Mouse (Mus musculus) embryonic stem cell, embryonic (primary cell): ENCODE results near the gene Sept3.

ENCODE experiments used
- CTCF ChIA-PET, 4 experiments: fragments of 300-600 bp in 2 of 4; fragments of 350-600 bp in 2 of 4; sonication (Branson Sonifier 250); formaldehyde crosslinking; loops; one replicate each; lab custom pipeline; 2022; ENCODE audit warnings: inconsistent platforms in 2 of 4; lab: Charles Lee
- POLR2A ChIA-PET, 4 experiments: fragments of 300-600 bp in 2 of 4; fragments of 350-600 bp in 2 of 4; sonication (Branson Sonifier 250); formaldehyde crosslinking; loops; one replicate each; lab custom pipeline; 2022; ENCODE audit warnings: antibody characterized with exemption in 4 of 4, inconsistent platforms in 1 of 4; lab: Charles Lee

Gene Sept3

GRCm38 (mm10) chr15:82274593-82274926, at the start of gene Sept3:
Gene Sept3, plus strand, starts transcription at chr15:82274893.
- ChIA-PET POLR2A (interaction anchor here in 2 of 4 experiments (0.9 to 2.6 kb wide), 12 partner anchors 10 to 875 kb away, joined by 3 to 10 read pairs (median 5); partner anchors contain the start of genes Cenpm (in 1 of the 2), Naga (in 1 of the 2), Ndufa6 (in 1 of the 2) and Pheta2 (in 1 of the 2)), CTCF (interaction anchor here (0.6 to 3.0 kb wide), 14 partner anchors 8 to 651 kb away, joined by 3 to 16 read pairs (median 4); partner anchors contain the start of gene 1500009C09Rik (in 3 of the 4))

- CTCF ChIA-PET = interaction anchor here in 2 of 4 experiments (0.8 to 1.8 kb wide), 2 partner anchors 9 to 17 kb away, joined by 6 read pairs; no protein-coding TSS in a partner anchor
Measured at GRCm38 (mm10) chr15:82225769-82226168, 48.9 kb upstream of the Sept3 start.

GRCm38 (mm10) chr15:82229542-82230045, 45.1 kb upstream of the Sept3 start:
- ChIA-PET POLR2A (interaction anchor here (0.7 to 9.1 kb wide), 18 partner anchors 9 to 930 kb away, joined by 3 to 86 read pairs (median 4); partner anchors contain the start of genes Srebf2 (in 2 of the 4) and Tnfrsf13c (in 1 of the 4)), CTCF (interaction anchor here (0.6 to 1.6 kb wide), 8 partner anchors 11 to 164 kb away, joined by 3 to 6 read pairs (median 3); no protein-coding TSS in a partner anchor)

More at GRCm38 (mm10) chr15:82225769-82226168, 48.9 kb upstream of the Sept3 start:
- POLR2A ChIA-PET = interaction anchor here in 3 of 4 experiments (0.8 to 10.2 kb wide), 10 partner anchors 8 to 210 kb away, joined by 3 to 117 read pairs (median 4); partner anchors contain the start of gene Srebf2 (in 1 of the 3)

- ChIA-PET CTCF (interaction anchor here in 2 of 4 experiments (0.9 to 1.6 kb wide), 3 partner anchors 11 to 149 kb away, joined by 3 to 5 read pairs (median 3); no protein-coding TSS in a partner anchor), POLR2A (interaction anchor here in 2 of 4 experiments (0.5 to 9.1 kb wide), 15 partner anchors 9 to 189 kb away, joined by 3 to 117 read pairs (median 4); partner anchors contain the start of genes Srebf2 (in 2 of the 2), Tnfrsf13c (in 2 of the 2), Cenpm (in 1 of the 2) and Shisa8 (in 1 of the 2))
Measured at GRCm38 (mm10) chr15:82230098-82230611, 44.5 kb upstream of the Sept3 start.

GRCm38 (mm10) chr15:82231100-82231499, 43.6 kb upstream of the Sept3 start:
- CTCF ChIA-PET = interaction anchor here in 3 of 4 experiments (0.6 to 5.1 kb wide), 11 partner anchors 9 to 814 kb away, joined by 3 to 57 read pairs (median 5); partner anchors contain the start of genes Srebf2 (in 1 of the 3) and Tnfrsf13c (in 1 of the 3)
- POLR2A ChIA-PET = interaction anchor here (0.7 to 9.1 kb wide), 28 partner anchors 9 to 270 kb away, joined by 3 to 117 read pairs (median 4); partner anchors contain the start of genes Cenpm (in 2 of the 4), Shisa8 (in 2 of the 4), Srebf2 (in 2 of the 4) and Tnfrsf13c (in 2 of the 4)

- POLR2A ChIA-PET = interaction anchor here (0.5 to 9.1 kb wide), 38 partner anchors 9 to 306 kb away, joined by 3 to 117 read pairs (median 4); partner anchors contain the start of genes Cenpm (in 2 of the 4), Srebf2 (in 2 of the 4), Tnfrsf13c (in 2 of the 4) and Ccdc134 (in 1 of the 4)
- CTCF ChIA-PET = interaction anchor here in 3 of 4 experiments (0.6 to 5.1 kb wide), 16 partner anchors 9 to 813 kb away, joined by 3 to 57 read pairs (median 4); partner anchors contain the start of genes Srebf2 (in 1 of the 3) and Tnfrsf13c (in 1 of the 3)
Measured at GRCm38 (mm10) chr15:82231591-82232378, 42.9 kb upstream of the Sept3 start.

GRCm38 (mm10) chr15:82232651-82233050, 42.0 kb upstream of the Sept3 start:
- POLR2A ChIA-PET = interaction anchor here (0.5 to 9.1 kb wide), 33 partner anchors 8 to 307 kb away, joined by 3 to 117 read pairs (median 5); partner anchors contain the start of genes Cenpm (in 2 of the 4), Srebf2 (in 2 of the 4), Tnfrsf13c (in 2 of the 4) and Naga (in 1 of the 4)
- CTCF ChIA-PET = interaction anchor here (0.7 to 5.1 kb wide), 12 partner anchors 11 to 167 kb away, joined by 3 to 57 read pairs (median 4); partner anchors contain the start of gene Tnfrsf13c (in 1 of the 4)

GRCm38 (mm10) chr15:82235661-82236060, 39.0 kb upstream of the Sept3 start:
- CTCF ChIA-PET = interaction anchor here in 2 of 4 experiments (0.7 to 5.1 kb wide), 5 partner anchors 15 to 170 kb away, joined by 4 to 57 read pairs (median 10); partner anchors contain the start of gene Tnfrsf13c (in 1 of the 2)
- POLR2A ChIA-PET = interaction anchor here in 2 of 4 experiments (0.9 to 9.1 kb wide), 7 partner anchors 8 to 170 kb away, joined by 3 to 117 read pairs (median 51); partner anchors contain the start of genes Cenpm (in 2 of the 2) and Tnfrsf13c (in 2 of the 2)

GRCm38 (mm10) chr15:82236565-82236964, 38.1 kb upstream of the Sept3 start:
- POLR2A ChIA-PET = interaction anchor here (0.7 to 8.9 kb wide), 24 partner anchors 9 to 201 kb away, joined by 3 to 117 read pairs (median 4); partner anchors contain the start of genes Srebf2 (in 2 of the 4), Shisa8 (in 1 of the 4) and Tnfrsf13c (in 1 of the 4)
- CTCF ChIA-PET = interaction anchor here (0.5 to 2.5 kb wide), 76 partner anchors 8 to 461 kb away, joined by 3 to 36 read pairs (median 4); partner anchors contain the start of genes Srebf2 (in 4 of the 4), 1500009C09Rik (in 2 of the 4) and Tnfrsf13c (in 2 of the 4)

- CTCF ChIA-PET = interaction anchor here in 3 of 4 experiments (0.6 to 1.3 kb wide), 6 partner anchors 16 to 209 kb away, joined by 3 to 7 read pairs (median 4); partner anchors contain the start of gene Desi1 (in 1 of the 3)
- POLR2A ChIA-PET = interaction anchor here in 3 of 4 experiments (0.6 to 7.8 kb wide), 26 partner anchors 9 to 907 kb away, joined by 3 to 64 read pairs (median 6); partner anchors contain the start of genes Srebf2 (in 3 of the 3), 1500009C09Rik (in 2 of the 3), Ndufa6 (in 1 of the 3) and Sept3 (in 1 of the 3)
Measured at GRCm38 (mm10) chr15:82243311-82243710, 31.4 kb upstream of the Sept3 start.

GRCm38 (mm10) chr15:82243742-82244114, 31.0 kb upstream of the Sept3 start:
- POLR2A ChIA-PET = interaction anchor here in 3 of 4 experiments (0.6 to 7.8 kb wide), 34 partner anchors 8 to 906 kb away, joined by 3 to 64 read pairs (median 4); partner anchors contain the start of genes Srebf2 (in 3 of the 3), 1500009C09Rik (in 2 of the 3), Ndufa6 (in 1 of the 3) and Poldip3 (in 1 of the 3)
- CTCF ChIA-PET = interaction anchor here in 2 of 4 experiments (0.8 to 1.3 kb wide), 4 partner anchors 12 to 22 kb away, joined by 3 to 5 read pairs (median 4); no protein-coding TSS in a partner anchor

- ChIA-PET POLR2A (interaction anchor here in 3 of 4 experiments (0.6 to 7.8 kb wide), 37 partner anchors 8 to 905 kb away, joined by 3 to 64 read pairs (median 4); partner anchors contain the start of genes Srebf2 (in 3 of the 3), 1500009C09Rik (in 2 of the 3), Shisa8 (in 2 of the 3) and Naga (in 1 of the 3)), CTCF (interaction anchor here in 2 of 4 experiments (0.8 to 1.3 kb wide), 4 partner anchors 11 to 22 kb away, joined by 3 to 5 read pairs (median 4); no protein-coding TSS in a partner anchor)
Measured at GRCm38 (mm10) chr15:82244115-82244804, 30.4 kb upstream of the Sept3 start, which contains the start of gene Cenpm. Gene Cenpm, minus strand, starts transcription at chr15:82244748.

- ChIA-PET CTCF (interaction anchor here in 1 of 4 experiments (1.3 kb wide), 1 partner anchor 21 kb away, joined by 4 read pairs; no protein-coding TSS in a partner anchor), POLR2A (interaction anchor here in 3 of 4 experiments (0.8 to 7.8 kb wide), 29 partner anchors 8 to 905 kb away, joined by 3 to 64 read pairs (median 6); partner anchors contain the start of genes Srebf2 (in 3 of the 3), 1500009C09Rik (in 1 of the 3), Naga (in 1 of the 3) and Ndufa6 (in 1 of the 3))
Measured at GRCm38 (mm10) chr15:82244805-82245161, 29.9 kb upstream of the Sept3 start.

GRCm38 (mm10) chr15:82247131-82247776, 27.4 kb upstream of the Sept3 start:
- ChIA-PET POLR2A (interaction anchor here (0.6 to 7.8 kb wide), 33 partner anchors 8 to 1346 kb away, joined by 3 to 64 read pairs (median 7); partner anchors contain the start of genes Srebf2 (in 3 of the 4), Naga (in 2 of the 4), Pheta2 (in 2 of the 4) and Smdt1 (in 2 of the 4)), CTCF (interaction anchor here (0.6 to 2.2 kb wide), 8 partner anchors 10 to 118 kb away, joined by 3 to 13 read pairs (median 6); no protein-coding TSS in a partner anchor)
